Mouse (Mus musculus): ENCODE measurements at regions not wholly inside any gene's neighbourhood (a gene's known extent, or its start where the extent isn't known, plus 50 kb on each side); places are given as distances from the start of the nearest gene placed in this dataset.
A peak's percentile ranks its signal among the peaks of the same experiment; 100 is the strongest.

GRCm38 (mm10) chr16:91995459-91996190, 62.4 kb upstream of the Mrps6 start:
- peak; percentile 45 to 59 for DNase-seq
- peak overlapping the region; percentile 28 for H3K4me3 ChIP-seq (replicated peaks; ENCODE audit: insufficient read depth, low read depth, low read length)
- TF ChIP-seq CTCF (IDR thresholded peaks at IDR 0.05; ENCODE audit: borderline replicate concordance, insufficient read depth, low read depth, low read length): no peak
- WGBS: 4% methylated on average over 13 of the region's 13 CpGs
- H3K27ac ChIP-seq (ENCODE audit: insufficient read depth, low read length): no peak overlapping the region
- no peaks in the 10 kb centered on the region for H3K27me3 ChIP-seq (ENCODE audit: control insufficient read depth, insufficient read depth, low read length)
- H3K4me1 ChIP-seq (ENCODE audit: control insufficient read depth, insufficient read depth, low read length): no peaks in the 10 kb centered on the region

- 82% methylated on average over 5 of the region's 5 CpGs for WGBS
- TF ChIP-seq CTCF (IDR thresholded peaks at IDR 0.05; ENCODE audit: borderline replicate concordance, insufficient read depth, low read depth, low read length): no peak
- TF ChIP-seq POLR2A (IDR thresholded peaks at IDR 0.05; ENCODE audit: borderline replicate concordance, insufficient read depth, low read length): no peak
- Histone ChIP-seq H3K4me1 (ENCODE audit: control insufficient read depth, insufficient read depth, low read length) (no peaks in the 10 kb centered on the region), H3K27ac (ENCODE audit: insufficient read depth, low read length) (no peak overlapping the region), H3K27me3 (ENCODE audit: control insufficient read depth, insufficient read depth, low read length) (no peaks in the 10 kb centered on the region), H3K4me3 (replicated peaks; ENCODE audit: insufficient read depth, low read depth, low read length) (no peak overlapping the region)
- peak in 1 of 2 experiments; percentile 6 for DNase-seq
Measured at GRCm38 (mm10) chr16:92007351-92007750, 50.7 kb upstream of the Mrps6 start.
